Mouse (Mus musculus) cerebellum, postnatal 4 days (tissue): ENCODE data around the gene Ccnd1.

Source experiments
- DNase-seq, 2 experiments: peaks; one replicate each; pipeline ENCODE4 v3.0.0; 2022; ENCODE audit warnings: low spot score in 2 of 2, mixed read lengths in 1 of 2

Ccnd1 gene

GRCm38 (mm10) chr7:144938661-144939343, 923 bp downstream of the Ccnd1 start:
- no peak for DNase-seq

- DNase-seq: no peak
These were observed 1.7 kb downstream of the Ccnd1 start for GRCm38 (mm10) chr7:144937899-144938517.

GRCm38 (mm10) chr7:144937490-144937889, 2.2 kb downstream of the Ccnd1 start:
- DNase-seq: peak; percentile 91 to 93

GRCm38 (mm10) chr7:144936311-144936880, 3.3 kb downstream of the Ccnd1 start:
- no peak for DNase-seq

- DNase-seq: peak in 1 of 2 experiments; percentile 52
These were observed 4.2 kb downstream of the Ccnd1 start for GRCm38 (mm10) chr7:144935563-144935962.

GRCm38 (mm10) chr7:144934901-144935300, 4.8 kb downstream of the Ccnd1 start:
- no peak for DNase-seq

GRCm38 (mm10) chr7:144933796-144934195, 5.9 kb downstream of the Ccnd1 start:
- DNase-seq: no peak

- DNase-seq: no peak
These were observed 6.4 kb downstream of the Ccnd1 start for GRCm38 (mm10) chr7:144933336-144933735.

- no peak for DNase-seq
These were observed 7.3 kb downstream of the Ccnd1 start for GRCm38 (mm10) chr7:144932389-144932937.

GRCm38 (mm10) chr7:144931778-144932177, 7.9 kb downstream of the Ccnd1 start:
- peak in 1 of 2 experiments; percentile 52 for DNase-seq

GRCm38 (mm10) chr7:144929931-144930330, 9.8 kb downstream of the Ccnd1 start:
- peak in 1 of 2 experiments; percentile 73 for DNase-seq

GRCm38 (mm10) chr7:144929506-144929905, 10.2 kb downstream of the Ccnd1 start:
- no peak for DNase-seq

GRCm38 (mm10) chr7:144928889-144929210, 10.9 kb downstream of the Ccnd1 start:
- DNase-seq: no peak

- no peak for DNase-seq
These were observed 11.5 kb downstream of the Ccnd1 start for GRCm38 (mm10) chr7:144928009-144928888.

- no peak for DNase-seq
These were observed 12.1 kb downstream of the Ccnd1 start for GRCm38 (mm10) chr7:144927591-144927990.

- no peak for DNase-seq
These were observed 20.9 kb downstream of the Ccnd1 start for GRCm38 (mm10) chr7:144918823-144919222.

- peak; percentile 58 to 85 for DNase-seq
These were observed 24.6 kb downstream of the Ccnd1 start, which contains the start of gene LTO1 for GRCm38 (mm10) chr7:144914948-144915750. TSS of gene LTO1 (plus strand) at chr7:144915100.

GRCm38 (mm10) chr7:144914296-144914947, 25.3 kb downstream of the Ccnd1 start:
- no peak for DNase-seq

- DNase-seq: no peak
These were observed 26.8 kb downstream of the Ccnd1 start for GRCm38 (mm10) chr7:144912897-144913296.

- no peak for DNase-seq
These were observed 28.6 kb downstream of the Ccnd1 start for GRCm38 (mm10) chr7:144911121-144911520.
